8 mouse cellular contexts compared by ENCODE assay signal in the genomic region with DNA sequence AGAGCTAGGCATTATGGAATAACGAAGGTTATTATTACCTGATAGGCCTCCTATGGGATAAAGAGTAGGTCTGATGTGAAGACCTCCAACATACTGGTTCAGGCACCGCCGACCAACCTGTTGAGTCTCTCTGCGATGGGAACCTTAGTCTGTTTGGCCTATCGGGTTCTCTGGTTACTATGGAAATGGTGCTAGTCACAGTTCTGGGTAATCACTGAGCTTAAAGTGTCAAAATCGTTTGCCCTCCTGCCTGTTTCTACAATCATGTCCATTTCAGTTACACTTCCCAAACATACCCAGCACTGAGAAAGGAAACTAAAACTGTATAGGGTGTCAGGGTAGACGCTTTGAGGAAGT. TPM values are rescaled to one million over a fixed set of nuclear protein-coding genes. Genes with fewer than 3 reads are reported as not detected.
A peak's percentile ranks its signal among the peaks of the same experiment; 100 is the strongest.
DNase-seq lines count a peak whose midpoint lies in the region; ATAC-seq and TF ChIP-seq lines count a peak whose summit lies in the region.

No protein-coding gene starts in this region.

- peak overlapping the region; percentile 94 for H3K27ac ChIP-seq in kidney, embryonic 16.5 days (ENCODE audit: low read length)
- peak overlapping the region; percentile 55 for H3K27ac ChIP-seq in cortical plate, adult 2 months (ENCODE audit: insufficient read depth, low read length)
- peak overlapping the region; percentile 85 for H3K27ac ChIP-seq in hindbrain, embryonic 16.5 days (ENCODE audit: low read depth, low read length)
- peak overlapping the region; percentile 92 for H3K27ac ChIP-seq in midbrain, embryonic 15.5 days

- H3K36me3 ChIP-seq in kidney, embryonic 16.5 days (ENCODE audit: insufficient read depth, low read length) = 0 out of 2 replicates have a peak, but pooled peaks cover 7% of the 10 kb centered on the region
- H3K36me3 ChIP-seq in hindbrain, embryonic 16.5 days (ENCODE audit: control insufficient read depth, insufficient read depth, low read length) = no peaks in the 10 kb centered on the region
- no peaks in the 10 kb centered on the region; the same call in 1 of the 2 replicates for H3K36me3 ChIP-seq in midbrain, embryonic 15.5 days (replicated peaks)

- no peak for TF ChIP-seq CTCF in cortical plate, adult 2 months (IDR thresholded peaks at IDR 0.05; ENCODE audit: extremely low read depth, insufficient read depth, low read length)

- no peaks in the 10 kb centered on the region for H3K9me3 ChIP-seq in kidney, embryonic 16.5 days (ENCODE audit: low read length)
- H3K9me3 ChIP-seq in hindbrain, embryonic 16.5 days (ENCODE audit: control insufficient read depth, low read length) = no peaks in the 10 kb centered on the region
- no peaks in the 10 kb centered on the region for H3K9me3 ChIP-seq in midbrain, embryonic 15.5 days

- TF ChIP-seq POLR2A in cortical plate, adult 2 months (IDR thresholded peaks at IDR 0.05; ENCODE audit: extremely low read depth, insufficient read depth, low read length) = no peak

- H3K4me1 ChIP-seq in kidney, embryonic 16.5 days (ENCODE audit: insufficient read depth, low read length) = 0 out of 2 replicates have a peak, but pooled peaks cover 9% of the 10 kb centered on the region
- no peaks in the 10 kb centered on the region for H3K4me1 ChIP-seq in cortical plate, adult 2 months (ENCODE audit: control insufficient read depth, insufficient read depth, low read length)
- no peaks in the 10 kb centered on the region; the same call in 1 of the 2 replicates for H3K4me1 ChIP-seq in hindbrain, embryonic 16.5 days (ENCODE audit: control insufficient read depth, insufficient read depth, low read depth, low read length)
- H3K4me1 ChIP-seq in midbrain, embryonic 15.5 days = peaks cover 20% of the 10 kb centered on the region

- peak overlapping the region; percentile 49 for H3K4me3 ChIP-seq in kidney, embryonic 16.5 days (ENCODE audit: low read length)
- H3K4me3 ChIP-seq in cortical plate, adult 2 months (ENCODE audit: insufficient read depth, low read length) = peak overlapping the region; percentile 41
- H3K4me3 ChIP-seq in hindbrain, embryonic 16.5 days (ENCODE audit: low read length) = peak overlapping the region; percentile 32
- H3K4me3 ChIP-seq in midbrain, embryonic 15.5 days = peak overlapping the region; percentile 29

- no peak for DNase-seq in kidney, postnatal 10 days
- DNase-seq in ES-CJ7 (ENCODE audit: low read depth, low spot score) = peak; percentile 15
- DNase-seq in thymus, postnatal 36 days = no peak
- DNase-seq in gastrocnemius, postnatal 10 days = no peak

- no peaks in the 10 kb centered on the region for H3K27me3 ChIP-seq in kidney, embryonic 16.5 days (ENCODE audit: insufficient read depth, low read length)
- no peaks in the 10 kb centered on the region for H3K27me3 ChIP-seq in hindbrain, embryonic 16.5 days (replicated peaks; ENCODE audit: control insufficient read depth, insufficient read depth, low read length)
- no peaks in the 10 kb centered on the region for H3K27me3 ChIP-seq in midbrain, embryonic 15.5 days (replicated peaks)

- WGBS in kidney, embryonic 16.5 days = 29% methylated on average over 7 of the region's 7 CpGs
- 26% methylated on average over 7 of the region's 7 CpGs for WGBS in hindbrain, embryonic 16.5 days
- WGBS in midbrain, embryonic 15.5 days = 15% methylated on average over 7 of the region's 7 CpGs

- peak overlapping the region; percentile 46 for H3K4me2 ChIP-seq in kidney, embryonic 16.5 days (replicated peaks; ENCODE audit: low read depth, low read length)
- peak overlapping the region; percentile 52 for H3K4me2 ChIP-seq in hindbrain, embryonic 16.5 days (ENCODE audit: low read length)
- peak overlapping the region; percentile 45 for H3K4me2 ChIP-seq in midbrain, embryonic 15.5 days

- no peak for ATAC-seq in kidney, embryonic 16.5 days (ENCODE audit: low FRiP score, low TSS enrichment)
- ATAC-seq in hindbrain, embryonic 16.5 days = no peak; the same call in 1 of the 2 replicates
- peak; percentile 9 for ATAC-seq in midbrain, embryonic 15.5 days (replicated peaks)

- H3K9ac ChIP-seq in kidney, embryonic 16.5 days (replicated peaks; ENCODE audit: low read length) = peak overlapping the region; percentile 64
- peak overlapping the region; percentile 35; the same call in 1 of the 2 replicates for H3K9ac ChIP-seq in hindbrain, embryonic 16.5 days (ENCODE audit: low read depth, low read length)
- peak overlapping the region; percentile 6; the same call in 1 of the 2 replicates for H3K9ac ChIP-seq in midbrain, embryonic 15.5 days

RNA-seq across cellular contexts. Expression of a gene that starts 0.4 kb away (rescaled TPM):
- 457 and 479 TPM in 2 replicates for polyA plus RNA-seq in kidney, embryonic 16.5 days (2015; fragmentation: Nextera tagmentation; extraction: Ambion mirVana)
- 112 and 117 TPM in 2 replicates for polyA plus RNA-seq in cortical plate, adult 2 months (2012; rRNA removed)
- 256 and 286 TPM in 2 replicates for polyA plus RNA-seq in hindbrain, embryonic 16.5 days (2015; fragmentation: Nextera tagmentation; extraction: Ambion mirVana)
- polyA plus RNA-seq in midbrain, embryonic 15.5 days (2015; fragmentation: Nextera tagmentation; extraction: Ambion mirVana) = 335 and 336 TPM in 2 replicates
- 10 to 100 TPM; 91.9 to 98.8 TPM for total RNA-seq in gastrocnemius, postnatal 10 days (2021)

RNA-seq across cellular contexts. Expression of a gene that starts 8.1 kb away (rescaled TPM):
- 30.9 and 31.6 TPM in 2 replicates for polyA plus RNA-seq in kidney, embryonic 16.5 days (2015; fragmentation: Nextera tagmentation; extraction: Ambion mirVana)
- polyA plus RNA-seq in cortical plate, adult 2 months (2012; rRNA removed) = 177 and 193 TPM in 2 replicates
- 90.6 and 91.5 TPM in 2 replicates for polyA plus RNA-seq in hindbrain, embryonic 16.5 days (2015; fragmentation: Nextera tagmentation; extraction: Ambion mirVana)
- 94.3 and 102 TPM in 2 replicates for polyA plus RNA-seq in midbrain, embryonic 15.5 days (2015; fragmentation: Nextera tagmentation; extraction: Ambion mirVana)
- total RNA-seq in gastrocnemius, postnatal 10 days (2021) = 10 to 100 TPM; 10.1 to 21.4 TPM

RNA-seq across cellular contexts. Expression of a gene that starts 20.1 kb away (rescaled TPM):
- polyA plus RNA-seq in kidney, embryonic 16.5 days (2015; fragmentation: Nextera tagmentation; extraction: Ambion mirVana) = 4.0 and 4.8 TPM in 2 replicates
- polyA plus RNA-seq in cortical plate, adult 2 months (2012; rRNA removed) = 1.8 and 1.9 TPM in 2 replicates
- polyA plus RNA-seq in hindbrain, embryonic 16.5 days (2015; fragmentation: Nextera tagmentation; extraction: Ambion mirVana) = 0.78 and 7.2 TPM in 2 replicates
- 1.5 and 1.6 TPM in 2 replicates for polyA plus RNA-seq in midbrain, embryonic 15.5 days (2015; fragmentation: Nextera tagmentation; extraction: Ambion mirVana)
- 100 to 1,000 TPM; 531 to 549 TPM for total RNA-seq in gastrocnemius, postnatal 10 days (2021)

RNA-seq across cellular contexts. Expression of a gene that starts 52.6 kb away (rescaled TPM):
- polyA plus RNA-seq in kidney, embryonic 16.5 days (2015; fragmentation: Nextera tagmentation; extraction: Ambion mirVana) = 33.6 and 40.6 TPM in 2 replicates
- polyA plus RNA-seq in cortical plate, adult 2 months (2012; rRNA removed) = 24.2 and 34.6 TPM in 2 replicates
- 1.3 and 2.2 TPM in 2 replicates for polyA plus RNA-seq in hindbrain, embryonic 16.5 days (2015; fragmentation: Nextera tagmentation; extraction: Ambion mirVana)
- 1.0 and 1.1 TPM in 2 replicates for polyA plus RNA-seq in midbrain, embryonic 15.5 days (2015; fragmentation: Nextera tagmentation; extraction: Ambion mirVana)
- total RNA-seq in gastrocnemius, postnatal 10 days (2021) = 1 to 10 TPM; 1.8 to 2.1 TPM

Comparison
In these comparisons a context has a peak if more than half of its experiments do, and no peak if none do; other contexts are left out.
1. H3K9ac ChIP-seq: peak in every context shown above with its lines; median percentile 64 in kidney, embryonic 16.5 days; 35 in hindbrain, embryonic 16.5 days; 6 in midbrain, embryonic 15.5 days.